Mouse (Mus musculus) left cerebral cortex, postnatal 4 days (tissue): Measurements from ENCODE around the gene Chd5. TPM values are rescaled to one million over a fixed set of nuclear protein-coding genes. Genes with fewer than 3 reads are reported as not detected.

Experiments used
- DNase-seq: peaks from one replicate; pipeline ENCODE4 v3.0.0-alpha.2; 2022
- intact Hi-C: fragments of 180-260 bp; cut with DNase I; formaldehyde crosslinking; loops from one replicate; pipeline ENCODE4 v1.15.1; 2025
- total RNA-seq, 2 experiments: library from RNA; stranded (reverse); gene quantifications; 2 replicates each; pipeline ENCODE4 v1.2.3; 2021

Gene Chd5
- total RNA-seq: 100 to 1,000 TPM; 185 to 191 TPM

- intact Hi-C loops: no loop called here
- peak; percentile 54 for DNase-seq
Measured at GRCm38 (mm10) chr4:152338419-152339292, at the start of gene Chd5. Gene Chd5 (plus strand): TSS chr4:152338651.

- intact Hi-C loops: no loop called here
Measured at GRCm38 (mm10) chr4:152290385-152290784, 48.1 kb upstream of the Chd5 start.

GRCm38 (mm10) chr4:152290991-152291390 lies 47.5 kb upstream of the Chd5 start:
- intact Hi-C loops: no loop called here
- no peak for DNase-seq

More at GRCm38 (mm10) chr4:152290385-152290784, 48.1 kb upstream of the Chd5 start:
- DNase-seq: no peak

GRCm38 (mm10) chr4:152291562-152291961 lies 46.9 kb upstream of the Chd5 start, which contains the start of gene Hes3:
Gene Hes3 (minus strand): TSS chr4:152291662.
- intact Hi-C loops: no loop called here
- no peak for DNase-seq

- no peak for DNase-seq
- intact Hi-C loops: no loop called here
Measured at GRCm38 (mm10) chr4:152292102-152292765, 46.2 kb upstream of the Chd5 start.

GRCm38 (mm10) chr4:152294188-152294929 lies 44.1 kb upstream of the Chd5 start:
- DNase-seq: no peak
- intact Hi-C loops: no loop called here

GRCm38 (mm10) chr4:152295916-152296315 lies 42.5 kb upstream of the Chd5 start:
- intact Hi-C loops: no loop called here
- no peak for DNase-seq

GRCm38 (mm10) chr4:152296371-152296770 lies 42.1 kb upstream of the Chd5 start:
- DNase-seq: no peak
- intact Hi-C loops: no loop called here

GRCm38 (mm10) chr4:152296874-152297861 lies 41.3 kb upstream of the Chd5 start, which contains the start of gene Icmt:
Gene Icmt (plus strand): TSS chr4:152297227.
- peak; percentile 100 for DNase-seq
- intact Hi-C loops: no loop called here

GRCm38 (mm10) chr4:152298836-152299235 lies 39.6 kb upstream of the Chd5 start:
- DNase-seq: no peak
- intact Hi-C loops: no loop called here

- intact Hi-C loops: no loop called here
- DNase-seq: peak; percentile 80
Measured at GRCm38 (mm10) chr4:152300375-152300774, 38.1 kb upstream of the Chd5 start.

- no peak for DNase-seq
- intact Hi-C loops: no loop called here
Measured at GRCm38 (mm10) chr4:152302012-152302411, 36.4 kb upstream of the Chd5 start.

GRCm38 (mm10) chr4:152303172-152303571 lies 35.3 kb upstream of the Chd5 start:
- no peak for DNase-seq
- intact Hi-C loops: no loop called here

- peak; percentile 87 for DNase-seq
- intact Hi-C loops: no loop called here
Measured at GRCm38 (mm10) chr4:152304685-152305084, 33.8 kb upstream of the Chd5 start.

- DNase-seq: no peak
- intact Hi-C loops: no loop called here
Measured at GRCm38 (mm10) chr4:152305991-152306390, 32.5 kb upstream of the Chd5 start.

- DNase-seq: no peak
- intact Hi-C loops: no loop called here
Measured at GRCm38 (mm10) chr4:152307542-152307941, 30.9 kb upstream of the Chd5 start.

GRCm38 (mm10) chr4:152312186-152312585 lies 26.3 kb upstream of the Chd5 start:
- DNase-seq: no peak
- intact Hi-C loops: no loop called here

GRCm38 (mm10) chr4:152313211-152313632 lies 25.2 kb upstream of the Chd5 start:
- intact Hi-C loops: no loop called here
- DNase-seq: no peak

- intact Hi-C loops: no loop called here
- peak; percentile 65 for DNase-seq
Measured at GRCm38 (mm10) chr4:152313934-152314333, 24.5 kb upstream of the Chd5 start.
